ENCODE assay signal across 30 mouse cellular contexts in the genomic region with DNA sequence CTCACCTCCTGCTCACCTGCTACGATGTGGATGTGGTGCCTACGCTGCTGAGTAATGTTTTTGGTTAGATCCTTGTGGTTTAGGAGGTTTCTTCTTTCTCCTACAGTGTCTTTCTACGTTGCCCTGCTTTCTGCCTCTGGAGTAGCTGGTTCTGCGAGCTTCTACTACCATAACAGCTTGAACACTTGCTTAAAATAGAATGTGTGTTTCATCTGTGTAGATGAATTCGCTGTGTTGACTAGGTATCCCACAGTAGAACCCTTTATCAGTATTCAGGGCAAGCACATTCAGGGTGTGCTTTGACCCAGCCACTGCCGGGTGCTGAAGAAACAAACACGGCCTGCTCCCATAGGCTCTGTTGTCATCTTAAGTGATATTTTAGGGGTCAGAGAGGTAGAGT. TPM values are rescaled to one million over a fixed set of nuclear protein-coding genes. Genes with fewer than 3 reads are reported as not detected.
DNase-seq lines count a peak whose midpoint lies in the region; ATAC-seq and TF ChIP-seq lines count a peak whose summit lies in the region.
"Had no signal": no experiment of that assay in that cellular context is flagged by ENCODE, and none has a peak within 500 bp of the region (broad histone marks: within the 10 kb centered on the region; RNA-seq: fewer than 3 reads in every experiment).

No protein-coding gene starts in this region.

- peak overlapping the region; percentile 47; the same call in 1 of the 2 replicates for H3K9ac ChIP-seq in heart, embryonic 14.5 days (ENCODE audit: low read length)
- H3K9ac ChIP-seq in heart, postnatal 0 days (replicated peaks; ENCODE audit: low read depth, low read length): no peak overlapping the region
- H3K9ac ChIP-seq: embryonic facial prominence, embryonic 13.5 days; forebrain, embryonic 12.5 days; forebrain, embryonic 15.5 days; hindbrain, embryonic 14.5 days had no signal

- peak; percentile 63 for DNase-seq in heart, adult 11 months
- no peak for DNase-seq in heart, adult 8-10 months (ENCODE audit: low spot score)
- no peak for DNase-seq in heart, postnatal 36 days
- DNase-seq in heart, postnatal 0 days (ENCODE audit: low spot score): peak; percentile 33
- DNase-seq in heart, postnatal 14 days: no peak
- DNase-seq in telencephalon, adult 2 months (ENCODE audit: low read depth, low spot score): peak; percentile 11
- DNase-seq: adrenal gland, postnatal 10 days; B cell, adult 2 months; cerebellum, adult 11-12 months; cerebellum, adult 8-10 months; cerebellum, postnatal 10 days; cerebellum, postnatal 36 days; embryo, embryonic 11 days; gastrocnemius, adult 2 months; gastrocnemius, postnatal 14 days; heart, adult 2 months; kidney, adult 18-20 months had no signal

- H3K27ac ChIP-seq in heart, embryonic 14.5 days (replicated peaks in 1 of 2; ENCODE audit: control insufficient read depth in 1 of 2, insufficient read depth in 1 of 2, low read depth in 2 of 2, low read length in 2 of 2): peak overlapping the region; percentile 85 to 86
- peak overlapping the region; percentile 64 for H3K27ac ChIP-seq in heart, postnatal 0 days (ENCODE audit: low read depth)
- H3K27ac ChIP-seq: embryonic facial prominence, embryonic 10.5 days; embryonic facial prominence, embryonic 13.5 days; forebrain, embryonic 12.5 days; forebrain, embryonic 15.5 days; gastrocnemius, adult 2 months; heart, adult 2 months; hindbrain, embryonic 14.5 days; hindbrain, postnatal 0 days had no signal

- H3K4me2 ChIP-seq in heart, embryonic 14.5 days (ENCODE audit: low read length): peak overlapping the region; percentile 7
- H3K4me2 ChIP-seq in heart, postnatal 0 days (ENCODE audit: low read depth, low read length): no peak overlapping the region
- H3K4me2 ChIP-seq: embryonic facial prominence, embryonic 13.5 days; forebrain, embryonic 12.5 days; forebrain, embryonic 15.5 days; hindbrain, embryonic 14.5 days had no signal

- no peak overlapping the region; a peak in 1 of 4 replicates for H3K4me3 ChIP-seq in heart, embryonic 14.5 days (ENCODE audit: control insufficient read depth in 1 of 2, insufficient read depth in 1 of 2, low read depth in 1 of 2, low read length in 2 of 2)
- H3K4me3 ChIP-seq in heart, postnatal 0 days (ENCODE audit: low read depth, low read length): no peak overlapping the region
- H3K4me3 ChIP-seq: embryonic facial prominence, embryonic 10.5 days; embryonic facial prominence, embryonic 13.5 days; erythroblast, embryonic 14.5 days; forebrain, embryonic 12.5 days; forebrain, embryonic 15.5 days; gastrocnemius, adult 2 months; heart, adult 2 months had no signal

- TF ChIP-seq CTCF in heart, postnatal 0 days (IDR thresholded peaks at IDR 0.05; ENCODE audit: low read depth): no peak

- no peak for ATAC-seq in heart, embryonic 14.5 days (ENCODE audit: insufficient number of reproducible peaks, insufficient read depth, low FRiP score, low read depth)
- ATAC-seq in heart, postnatal 0 days (ENCODE audit: insufficient read depth, low read depth): peak; percentile 41; the same call in 1 of the 2 replicates
- ATAC-seq: forebrain, embryonic 15.5 days; hindbrain, postnatal 0 days; inflammation-experienced regulatory T-cells, adult 6 months; intestine, embryonic 16.5 days; Patski had no signal

- peaks cover 4 to 16% of the 10 kb centered on the region in 2 experiments; a peak in 3 of 4 replicates for H3K4me1 ChIP-seq in heart, embryonic 14.5 days (ENCODE audit: control insufficient read depth in 2 of 2, insufficient read depth in 2 of 2, low read length in 2 of 2)
- H3K4me1 ChIP-seq in heart, postnatal 0 days (ENCODE audit: control insufficient read depth, insufficient read depth): no peaks in the 10 kb centered on the region
- H3K4me1 ChIP-seq: embryonic facial prominence, embryonic 10.5 days; embryonic facial prominence, embryonic 13.5 days; forebrain, embryonic 12.5 days; forebrain, embryonic 15.5 days had no signal

- no peak for TF ChIP-seq EP300 in heart, postnatal 0 days (IDR thresholded peaks at IDR 0.05; ENCODE audit: low read depth)

- H3K9me3 ChIP-seq in heart, embryonic 14.5 days (ENCODE audit: control insufficient read depth, low read length): no peaks in the 10 kb centered on the region
- no peaks in the 10 kb centered on the region for H3K9me3 ChIP-seq in heart, postnatal 0 days (replicated peaks; ENCODE audit: control insufficient read depth, low read length)
- H3K9me3 ChIP-seq: embryonic facial prominence, embryonic 10.5 days; embryonic facial prominence, embryonic 13.5 days; forebrain, embryonic 12.5 days; forebrain, embryonic 15.5 days; G1E had no signal

- intact Hi-C loops in heart, postnatal 36 days (cut with DNase I): loop anchor here (10.0 kb wide), 1 partner anchor 113 kb away; a partner anchor contains a TSS
- intact Hi-C loops in heart, postnatal 14 days (cut with DNase I): loop anchor here (5.0 kb wide), 1 partner anchor 116 kb away; a partner anchor contains a TSS

- 50% methylated on average over 7 of the region's 7 CpGs for WGBS in heart, embryonic 14.5 days
- WGBS in heart, postnatal 0 days: 42% methylated on average over 7 of the region's 7 CpGs

- H3K36me3 ChIP-seq in heart, embryonic 14.5 days (ENCODE audit: control insufficient read depth, insufficient read depth, low read length): peaks cover 20% of the 10 kb centered on the region
- H3K36me3 ChIP-seq in heart, postnatal 0 days (replicated peaks; ENCODE audit: control insufficient read depth, insufficient read depth, low read length): peaks cover 4% of the 10 kb centered on the region

- no peaks in the 10 kb centered on the region for H3K27me3 ChIP-seq in heart, embryonic 14.5 days (ENCODE audit: control insufficient read depth, insufficient read depth, low read length)
- H3K27me3 ChIP-seq in heart, postnatal 0 days (ENCODE audit: control insufficient read depth, insufficient read depth, low read length): no peaks in the 10 kb centered on the region
- H3K27me3 ChIP-seq: CH12.LX; embryonic facial prominence, embryonic 13.5 days; forebrain, embryonic 12.5 days; forebrain, embryonic 15.5 days; Patski had no signal

RNA-seq across cellular contexts. Expression of a gene that starts 34.7 kb away (rescaled TPM):
- total RNA-seq in heart, adult 8-10 months (2022): 10 to 100 TPM; 12.8 to 16.0 (median 15.8) TPM
- 6.5 and 6.8 TPM in 2 replicates for polyA plus RNA-seq in heart, embryonic 14.5 days (2014; fragmentation: Nextera tagmentation; extraction: Ambion mirVana)
- total RNA-seq in heart, postnatal 36 days (2021): 10 to 100 TPM; 14.3 to 19.3 TPM
- total RNA-seq in heart, postnatal 0 days (2014; rRNA removed; ENCODE audit: low replicate concordance): 7.3 and 7.7 TPM in 2 replicates
- polyA plus RNA-seq in heart, postnatal 0 days (2015; fragmentation: Nextera tagmentation; extraction: Ambion mirVana): 2.3 and 2.4 TPM in 2 replicates
- total RNA-seq in heart, postnatal 14 days (2021): 10 to 100 TPM; 29.3 to 30.3 TPM

Comparison
In these comparisons a context has a peak if more than half of its experiments do, and no peak if none do; other contexts are left out.
1. DNase-seq: peak in heart, adult 11 months (single experiment), heart, postnatal 0 days (single experiment) and telencephalon, adult 2 months (single experiment); none in heart, adult 8-10 months (single experiment), heart, postnatal 36 days (0 of 2) and heart, postnatal 14 days (0 of 2).